Mouse (Mus musculus) heart, embryonic 11.5 days (tissue): ENCODE measurements around the gene Dus2. TPM values are rescaled to one million over a fixed set of nuclear protein-coding genes. Genes with fewer than 3 reads are reported as not detected.
A peak's percentile ranks its signal among the peaks of the same experiment; 100 is the strongest.
"Not testable (repeated sequence)": the region's sequence is repeated elsewhere in the genome, so short reads cannot be mapped to it uniquely, and the experiment has no call there.

Source experiments
- ATAC-seq: fragments of 200-750 bp; cut with Nextera tagmentation; replicated peaks from 2 replicates; pipeline ENCODE4 v1.8.0; 2017; ENCODE audit warnings: moderate library complexity; ENCODE audit not compliant: insufficient number of reproducible peaks, low FRiP score, low TSS enrichment
- H3K27ac ChIP-seq: fragments of 300-500 bp; sonication (generic); 2 replicates; pipeline ENCODE4 v1.5.1; 2014; ENCODE audit warnings: mild to moderate bottlenecking, low read depth, low read length
- H3K27me3 ChIP-seq: fragments of 300-500 bp; sonication (generic); 2 replicates; pipeline ENCODE4 v1.6.1; 2014; ENCODE audit warnings: mild to moderate bottlenecking, low read length, mixed read lengths; ENCODE audit not compliant: control insufficient read depth, insufficient read depth
- H3K36me3 ChIP-seq: fragments of 300-500 bp; sonication (generic); 2 replicates; pipeline ENCODE4 v1.6.1; 2014; ENCODE audit warnings: mild to moderate bottlenecking, low read length, moderate library complexity, mixed read lengths; ENCODE audit not compliant: control insufficient read depth, insufficient read depth
- H3K4me1 ChIP-seq: fragments of 300-500 bp; sonication (generic); 2 replicates; pipeline ENCODE4 v1.6.1; 2014; ENCODE audit warnings: low read length; ENCODE audit not compliant: control insufficient read depth, insufficient read depth
- H3K4me2 ChIP-seq: fragments of 300-500 bp; sonication (generic); 2 replicates; pipeline ENCODE4 v1.6.1; 2014; ENCODE audit warnings: mild to moderate bottlenecking, moderate library complexity
- H3K4me3 ChIP-seq: fragments of 300-500 bp; sonication (generic); 2 replicates; pipeline ENCODE4 v1.5.1; 2014; ENCODE audit warnings: low read depth, low read length
- H3K9ac ChIP-seq: fragments of 300-500 bp; sonication (generic); 2 replicates; pipeline ENCODE4 v1.6.1; 2014; ENCODE audit warnings: mild to moderate bottlenecking, low read depth, low read length, moderate library complexity
- H3K9me3 ChIP-seq: fragments of 300-500 bp; sonication (generic); replicated peaks from 2 replicates; pipeline ENCODE4 v1.6.1; 2016; ENCODE audit warnings: low read length; ENCODE audit not compliant: control insufficient read depth
- WGBS: fragments of 180-500 bp; shearing (Covaris S2); extraction: QIAGEN DNeasy Blood & Tissue Kit; methylation state at CpG from one replicate; pipeline ENCODE4 v1.1.7; 2014; ENCODE audit not compliant: insufficient replicate concordance; 5-methylcytosine and 5-hydroxymethylcytosine counted together
- polyA plus RNA-seq: library from polyadenylated mRNA; unstranded; fragments of >200 nt; fragmentation: Nextera tagmentation; extraction: Ambion mirVana; gene quantifications from 2 replicates; pipeline ENCODE4 v1.2.1, GENCODE M21; 2014

The Dus2 gene
- polyA plus RNA-seq, 1 experiment from 2014 or later, result 18.8 TPM

- Histone ChIP-seq H3K9ac (no peak overlapping the region), H3K36me3 (no peaks in the 10 kb centered on the region), H3K27me3 (peaks cover 2% of the 10 kb centered on the region; the same call in 1 of the 2 replicates), H3K27ac (no peak overlapping the region), H3K9me3 (no peaks in the 10 kb centered on the region), H3K4me1 (no peaks in the 10 kb centered on the region), H3K4me2 (no peak overlapping the region), H3K4me3 (no peak overlapping the region)
- WGBS, result 73% methylated on average over 2 of the region's 2 CpGs
- ATAC-seq, result no peak
These were observed 7.8 kb downstream of the Dus2 start for GRCm38 (mm10) chr8:105998971-105999370.

GRCm38 (mm10) chr8:106001908-106002307, 10.8 kb downstream of the Dus2 start:
- Histone ChIP-seq H3K4me2 (no peak overlapping the region), H3K9me3 (no peaks in the 10 kb centered on the region), H3K4me1 (no peaks in the 10 kb centered on the region), H3K27me3 (no peaks in the 10 kb centered on the region), H3K4me3 (no peak overlapping the region), H3K9ac (no peak overlapping the region), H3K27ac (no peak overlapping the region), H3K36me3 (no peaks in the 10 kb centered on the region)
- no peak for ATAC-seq
- 66% methylated on average over 4 of the region's 4 CpGs for WGBS

- no peaks in the 10 kb centered on the region for H3K27me3 ChIP-seq
- no peak overlapping the region for H3K4me3 ChIP-seq
- H3K4me2 ChIP-seq, result no peak overlapping the region
- WGBS, result 70% methylated on average over 8 of the region's 8 CpGs
- no peak for ATAC-seq
- no peak overlapping the region for H3K9ac ChIP-seq
- H3K27ac ChIP-seq, result no peak overlapping the region
- no peaks in the 10 kb centered on the region for H3K36me3 ChIP-seq
- H3K4me1 ChIP-seq, result peaks cover under 1% of the 10 kb centered on the region; the same call in 1 of the 2 replicates
- no peaks in the 10 kb centered on the region for H3K9me3 ChIP-seq
These were observed 13.5 kb downstream of the Dus2 start for GRCm38 (mm10) chr8:106004538-106005207.

- peaks cover 11% of the 10 kb centered on the region for H3K4me1 ChIP-seq
- no peaks in the 10 kb centered on the region for H3K9me3 ChIP-seq
- no peak within 1 kb of the TSS for H3K4me2 ChIP-seq
- 75% methylated on average over 4 of the region's 4 CpGs for WGBS
- H3K27me3 ChIP-seq, result no peaks in the 10 kb centered on the region
- no peak within 1 kb of the TSS for H3K4me3 ChIP-seq
- H3K27ac ChIP-seq, result no peak within 1 kb of the TSS
- no peak within 1 kb of the TSS for H3K9ac ChIP-seq
- no peaks in the 10 kb centered on the region for H3K36me3 ChIP-seq
- ATAC-seq, result no peak
These were observed 14.7 kb downstream of the Dus2 start, which contains the start of gene Dpep2nb for GRCm38 (mm10) chr8:106005875-106006274. TSS of gene Dpep2nb (minus strand) at chr8:106005975.

GRCm38 (mm10) chr8:106006413-106006812, 15.3 kb downstream of the Dus2 start:
- 83% methylated on average over 4 of the region's 4 CpGs for WGBS
- Histone ChIP-seq H3K4me1 (peaks cover 11% of the 10 kb centered on the region), H3K9ac (no peak overlapping the region), H3K9me3 (no peaks in the 10 kb centered on the region), H3K4me3 (no peak overlapping the region), H3K36me3 (no peaks in the 10 kb centered on the region), H3K27me3 (no peaks in the 10 kb centered on the region), H3K27ac (no peak overlapping the region), H3K4me2 (no peak overlapping the region)
- ATAC-seq, result no peak

GRCm38 (mm10) chr8:106007135-106007534, 16.0 kb downstream of the Dus2 start:
- H3K9ac ChIP-seq, result no peak overlapping the region
- H3K4me3 ChIP-seq, result no peak overlapping the region
- H3K27ac ChIP-seq, result no peak overlapping the region
- peaks cover 11% of the 10 kb centered on the region for H3K4me1 ChIP-seq
- 75% methylated on average over 3 of the region's 3 CpGs for WGBS
- H3K36me3 ChIP-seq, result no peaks in the 10 kb centered on the region
- no peaks in the 10 kb centered on the region for H3K27me3 ChIP-seq
- H3K4me2 ChIP-seq, result no peak overlapping the region
- no peak for ATAC-seq
- H3K9me3 ChIP-seq, result no peaks in the 10 kb centered on the region

- not testable (repeated sequence) for ATAC-seq, H3K36me3 ChIP-seq, H3K27me3 ChIP-seq, H3K4me3 ChIP-seq, H3K9ac ChIP-seq, H3K4me2 ChIP-seq, H3K27ac ChIP-seq, H3K9me3 ChIP-seq
- peaks cover 11% of the 10 kb centered on the region for H3K4me1 ChIP-seq
- WGBS, result 53% methylated on average over 3 of the region's 3 CpGs
These were observed 16.8 kb downstream of the Dus2 start for GRCm38 (mm10) chr8:106007891-106008290.

GRCm38 (mm10) chr8:106010748-106011642, 19.9 kb downstream of the Dus2 start:
- Histone ChIP-seq H3K4me2 (peak overlapping the region; percentile 100), H3K4me1 (peaks cover 11% of the 10 kb centered on the region), H3K27ac (peak overlapping the region; percentile 57), H3K9ac (peak overlapping the region; percentile 95), H3K36me3 (peaks cover under 1% of the 10 kb centered on the region; the same call in 1 of the 2 replicates), H3K4me3 (peak overlapping the region; percentile 95), H3K9me3 (no peaks in the 10 kb centered on the region), H3K27me3 (no peaks in the 10 kb centered on the region)
- peak; percentile 82 for ATAC-seq
- WGBS, result 1% methylated on average over 74 of the region's 74 CpGs
